Mouse (Mus musculus) small intestine, adult 2 months (tissue): ENCODE measurements around the gene Lats1.

Experiments used
- CTCF ChIP-seq: fragments of 200-500 bp; IDR thresholded peaks from 2 replicates; pipeline ENCODE4 v1.5.1; 2012; ENCODE audit warnings: low read depth, mild to moderate bottlenecking, control low read depth, inconsistent platforms, low read length, moderate library complexity, mixed read lengths; ENCODE audit not compliant: insufficient replicate concordance, insufficient read length; ENCODE audit errors: extremely low read depth
- POLR2A ChIP-seq: fragments of 200-500 bp; IDR thresholded peaks from 2 replicates; pipeline ENCODE4 v1.6.1; 2012; ENCODE audit warnings: low read depth, mild to moderate bottlenecking, control low read depth, inconsistent platforms, low read length, moderate library complexity

GRCm38 (mm10) chr10:7664027-7664526, 16.9 kb upstream of the Lats1 start:
- no peak for TF ChIP-seq CTCF
- TF ChIP-seq POLR2A: no peak
